Mouse (Mus musculus) MEL (cell line): ENCODE measurements at regions not wholly inside any gene's neighbourhood (a gene's known extent, or its start where the extent isn't known, plus 50 kb on each side); places are given as distances from the start of the nearest gene placed in this dataset.

Experiments
- CTCF ChIP-seq, 3 experiments: IDR thresholded peaks in 2 of 3; conservative IDR thresholded peaks in 1 of 3; 2 replicates each; pipeline ENCODE4 v1.5.1; 2011 to 2012; ENCODE audit warnings: low read length in 3 of 3, low read depth in 2 of 3, mild to moderate bottlenecking in 2 of 3, improper control_type of control experiment in 1 of 3, inconsistent platforms in 1 of 3, mixed read lengths in 1 of 3, moderate library complexity in 1 of 3; ENCODE audit not compliant: control insufficient read depth in 1 of 3, insufficient read depth in 1 of 3, poor library complexity in 1 of 3, severe bottlenecking in 1 of 3
- EP300 ChIP-seq, 2 experiments: IDR thresholded peaks; 2 replicates each; pipeline ENCODE4 v1.6.1; 2011; ENCODE audit warnings: improper control_type of control experiment in 2 of 2, low read length in 2 of 2, low read depth in 1 of 2, mild to moderate bottlenecking in 1 of 2
- GABPA ChIP-seq: IDR thresholded peaks from 2 replicates; pipeline ENCODE4 v1.6.1; 2012; ENCODE audit warnings: low read depth, mild to moderate bottlenecking, inconsistent platforms, low read length, improper control_type of control experiment, moderate library complexity
- MXI1 ChIP-seq: IDR thresholded peaks from 2 replicates; pipeline ENCODE4 v1.6.1; 2011; ENCODE audit warnings: mild to moderate bottlenecking, low read depth, low read length, improper control_type of control experiment
- MYC ChIP-seq: IDR thresholded peaks from 2 replicates; pipeline ENCODE4 v1.6.1; 2011; ENCODE audit warnings: low read depth, mild to moderate bottlenecking, low read length, improper control_type of control experiment, moderate library complexity
- POLR2A ChIP-seq, 2 experiments: IDR thresholded peaks; 2 replicates each; pipeline ENCODE4 v1.6.1; 2011 to 2012; ENCODE audit warnings: low read length in 2 of 2, mild to moderate bottlenecking in 2 of 2, control low read depth in 1 of 2, improper control_type of control experiment in 1 of 2, low read depth in 1 of 2, moderate library complexity in 1 of 2; ENCODE audit not compliant: control insufficient read depth in 1 of 2, insufficient read depth in 1 of 2, poor library complexity in 1 of 2
- RAD21 ChIP-seq: IDR thresholded peaks from 2 replicates; pipeline ENCODE4 v1.6.1; 2011; ENCODE audit warnings: mild to moderate bottlenecking, low read depth, low read length, improper control_type of control experiment
- RCOR1 ChIP-seq: IDR thresholded peaks from 2 replicates; pipeline ENCODE4 v1.6.1; 2012; ENCODE audit warnings: low read depth, mild to moderate bottlenecking, inconsistent platforms, low read length, improper control_type of control experiment
- SIN3A ChIP-seq: IDR thresholded peaks from 2 replicates; pipeline ENCODE4 v1.6.1; 2012; ENCODE audit warnings: low read length, improper control_type of control experiment, inconsistent platforms
- TCF12 ChIP-seq: IDR thresholded peaks from 2 replicates; pipeline ENCODE4 v1.6.1; 2014; ENCODE audit warnings: low read depth, mild to moderate bottlenecking, inconsistent platforms, low read length, improper control_type of control experiment, moderate library complexity
- ZNF384 ChIP-seq: IDR thresholded peaks from 2 replicates; pipeline ENCODE4 v1.6.1; 2012; ENCODE audit warnings: low read depth, mild to moderate bottlenecking, inconsistent platforms, low read length, improper control_type of control experiment

DNA sequence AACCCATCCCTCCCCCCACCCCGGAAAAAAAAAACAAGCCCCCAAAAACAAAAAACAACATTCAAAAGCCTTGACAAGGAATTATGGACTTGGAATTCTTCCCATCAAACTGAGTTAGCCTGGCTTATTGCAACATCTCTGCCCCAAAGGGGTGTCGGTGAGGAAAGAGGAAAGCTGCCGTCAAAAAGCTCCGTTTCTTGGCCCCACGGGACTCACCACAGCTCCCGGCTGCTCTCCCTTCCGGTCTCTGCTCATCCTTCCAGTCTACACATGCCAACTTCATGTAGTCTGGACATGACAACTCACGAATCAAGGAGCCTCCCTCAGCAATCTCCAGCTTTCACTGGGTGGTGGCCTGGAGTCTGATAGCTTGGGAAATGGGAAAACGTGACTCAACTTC, 295.4 kb downstream of the Gm49356 start:
- no peak for TF ChIP-seq TCF12
- TF ChIP-seq EP300 (IDR thresholded peaks at IDR 0.05; ENCODE audit: low read depth in 1 of 2, low read length in 2 of 2): no peak
- TF ChIP-seq GABPA: no peak
- TF ChIP-seq RAD21: no peak
- no peak for TF ChIP-seq MYC
- TF ChIP-seq POLR2A (IDR thresholded peaks at IDR 0.05; ENCODE audit: control insufficient read depth in 1 of 2, insufficient read depth in 1 of 2, low read depth in 1 of 2, low read length in 2 of 2, poor library complexity in 1 of 2): no peak
- no peak for TF ChIP-seq CTCF (IDR thresholded peaks at IDR 0.05 in 2 of 3, conservative IDR thresholded peaks at IDR 0.05 in 1 of 3; ENCODE audit: control insufficient read depth in 1 of 3, insufficient read depth in 1 of 3, low read depth in 2 of 3, low read length in 3 of 3, poor library complexity in 1 of 3, severe bottlenecking in 1 of 3)
- TF ChIP-seq ZNF384: no peak
- no peak for TF ChIP-seq SIN3A
- no peak for TF ChIP-seq MXI1
- TF ChIP-seq RCOR1: no peak
